Mouse (Mus musculus) lung, postnatal 0 days (tissue): ENCODE results near the gene Eya2.

Experiments used
- CTCF ChIP-seq: IDR thresholded peaks from 2 replicates; pipeline ENCODE4 v1.5.1; 2016; ENCODE audit warnings: antibody characterized with exemption, mild to moderate bottlenecking
- EP300 ChIP-seq: IDR thresholded peaks from 2 replicates; pipeline ENCODE4 v1.6.1; 2016; ENCODE audit warnings: antibody characterized with exemption, mild to moderate bottlenecking, control low read depth

DNA sequence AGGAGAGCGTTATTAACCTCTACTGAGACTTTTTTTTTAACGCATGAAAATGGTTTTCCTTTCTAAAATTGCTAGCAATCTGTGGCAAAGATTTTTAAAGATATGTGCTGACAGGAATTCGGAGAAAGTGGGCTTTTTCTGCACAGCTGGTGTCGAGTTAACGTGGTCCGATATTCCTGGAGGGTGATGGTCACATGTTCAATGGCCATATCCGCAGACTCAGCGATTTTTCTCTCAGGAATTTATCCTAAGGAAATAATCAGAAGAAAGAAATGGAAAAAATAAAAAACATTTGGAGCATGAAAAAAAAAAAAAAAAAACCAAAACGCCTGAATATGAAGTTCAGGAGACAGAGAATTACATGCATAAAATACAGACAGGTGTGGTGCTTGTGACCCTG lies 27.0 kb upstream of the Eya2 start:
- TF ChIP-seq EP300 (no peak), CTCF (no peak)
